Mouse (Mus musculus) neural tube, embryonic 15.5 days (tissue): ENCODE results near the gene Ddx11. TPM values are rescaled to one million over a fixed set of nuclear protein-coding genes. Genes with fewer than 3 reads are reported as not detected.
"Not testable (repeated sequence)": the region's sequence is repeated elsewhere in the genome, so short reads cannot be mapped to it uniquely, and the experiment has no call there.

ENCODE experiments used
- ATAC-seq: fragments of 200-750 bp; cut with Nextera tagmentation; 2 replicates; pipeline ENCODE4 v1.8.0; 2017; ENCODE audit warnings: mild to moderate bottlenecking, moderate TSS enrichment, moderate library complexity; ENCODE audit not compliant: low FRiP score
- H3K27ac ChIP-seq: fragments of 300-500 bp; sonication (generic); replicated peaks from 2 replicates; pipeline ENCODE4 v1.5.1; 2015; ENCODE audit warnings: mild to moderate bottlenecking, inconsistent platforms
- H3K27me3 ChIP-seq: fragments of 300-500 bp; sonication (generic); replicated peaks from 2 replicates; pipeline ENCODE4 v1.6.1; 2015; ENCODE audit warnings: inconsistent platforms
- H3K36me3 ChIP-seq: fragments of 300-500 bp; sonication (generic); 2 replicates; pipeline ENCODE4 v1.6.1; 2015; ENCODE audit warnings: inconsistent platforms
- H3K4me1 ChIP-seq: fragments of 300-500 bp; sonication (generic); 2 replicates; pipeline ENCODE4 v1.6.1; 2015; ENCODE audit warnings: inconsistent platforms
- H3K4me2 ChIP-seq: fragments of 300-500 bp; sonication (generic); 2 replicates; pipeline ENCODE4 v1.6.1; 2015; ENCODE audit warnings: inconsistent platforms, mild to moderate bottlenecking, moderate library complexity
- H3K4me3 ChIP-seq: fragments of 300-500 bp; sonication (generic); replicated peaks from 2 replicates; pipeline ENCODE4 v1.5.1; 2015; ENCODE audit warnings: mild to moderate bottlenecking, inconsistent platforms
- H3K9ac ChIP-seq: fragments of 300-500 bp; sonication (generic); replicated peaks from 2 replicates; pipeline ENCODE4 v1.6.1; 2015; ENCODE audit warnings: mild to moderate bottlenecking, inconsistent platforms
- H3K9me3 ChIP-seq: fragments of 300-500 bp; sonication (generic); replicated peaks from 2 replicates; pipeline ENCODE4 v1.6.1; 2016; ENCODE audit warnings: inconsistent platforms
- WGBS: fragments of 180-500 bp; shearing (Covaris S2); methylation state at CpG from one replicate; pipeline ENCODE4 v1.1.7; 2015; ENCODE audit warnings: mixed read lengths; 5-methylcytosine and 5-hydroxymethylcytosine counted together
- polyA plus RNA-seq: library from polyadenylated mRNA; unstranded; fragments of >200 nt; fragmentation: Nextera tagmentation; extraction: Ambion mirVana; gene quantifications from 2 replicates; pipeline ENCODE4 v1.2.1, GENCODE M21; 2015

Ddx11 gene
- polyA plus RNA-seq, 1 experiment from 2014 or later, result 6.1 TPM

DNA sequence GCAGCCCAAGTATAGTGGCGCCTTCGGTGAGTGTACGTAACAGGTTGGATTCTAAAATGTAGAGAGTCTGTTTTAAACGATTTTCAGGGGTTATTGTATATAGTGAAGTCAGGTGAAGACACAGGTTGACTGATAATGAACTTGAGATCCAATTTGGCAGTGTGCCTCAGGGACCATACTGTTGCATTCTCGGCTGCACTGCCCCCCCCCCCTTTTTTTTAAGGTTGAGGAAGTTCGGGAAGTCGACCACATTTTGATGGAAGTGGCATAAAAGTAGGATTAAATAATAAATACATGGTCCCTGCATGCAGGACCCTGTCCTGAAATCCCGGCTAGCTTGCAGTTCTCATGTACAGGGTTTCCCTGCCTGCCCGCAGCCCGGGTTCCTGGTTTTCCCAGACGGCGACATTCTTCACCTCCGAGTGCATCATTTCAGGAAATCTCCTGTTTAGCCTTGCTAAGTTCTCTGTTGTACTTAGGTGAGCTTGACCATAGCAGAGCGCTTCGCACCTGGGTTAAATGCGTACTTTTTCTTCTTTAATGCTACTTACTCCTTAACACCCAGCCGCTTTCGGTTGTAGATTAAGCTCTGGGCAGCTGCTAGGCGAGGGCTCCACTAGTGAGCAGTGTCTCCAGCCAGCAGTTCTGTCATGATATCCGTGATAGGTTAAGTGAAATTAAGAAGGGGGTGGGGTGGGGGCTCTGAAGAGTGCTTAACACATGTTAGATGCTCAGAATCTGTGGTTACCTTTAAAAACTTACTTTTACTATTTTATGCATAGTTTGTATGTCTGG is 693 bp downstream of the Ddx11 start:
- ATAC-seq, result peak; percentile 3; the same call in 1 of the 2 replicates
- Histone ChIP-seq H3K4me1 (peaks cover 9% of the 10 kb centered on the region; the same call in 1 of the 2 replicates), H3K9ac (peak overlapping the region; percentile 75), H3K4me2 (peak overlapping the region; percentile 81), H3K27ac (peak overlapping the region; percentile 68; the same call in 1 of the 2 replicates), H3K27me3 (no peaks in the 10 kb centered on the region), H3K4me3 (peak overlapping the region; percentile 87), H3K9me3 (no peaks in the 10 kb centered on the region), H3K36me3 (peaks cover 15% of the 10 kb centered on the region)
- WGBS, result under 1% methylated on average over 20 of the region's 20 CpGs

DNA sequence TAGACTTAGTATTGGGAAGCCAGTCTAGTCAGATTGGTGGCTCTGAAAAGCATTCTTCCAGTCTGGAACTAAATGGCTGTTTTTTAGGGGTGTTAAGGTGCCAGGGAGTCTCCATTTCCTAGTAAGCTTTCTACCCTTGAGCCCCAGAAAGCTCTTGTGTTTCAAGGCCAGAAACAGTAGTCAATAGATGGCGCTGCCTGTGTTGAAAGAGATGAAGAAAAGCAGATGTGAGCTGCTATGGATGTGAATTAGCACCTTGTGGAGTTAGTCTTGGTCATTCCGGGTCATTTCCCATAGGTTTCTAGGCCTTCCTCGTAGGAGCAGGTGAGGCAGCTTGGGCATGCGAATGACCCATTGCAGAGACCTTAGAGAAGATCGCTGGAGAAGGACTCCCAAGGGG is 1.9 kb downstream of the Ddx11 start:
- Histone ChIP-seq H3K27me3 (no peaks in the 10 kb centered on the region), H3K4me3 (no peak overlapping the region), H3K4me2 (no peak overlapping the region), H3K9ac (no peak overlapping the region), H3K9me3 (no peaks in the 10 kb centered on the region), H3K36me3 (peaks cover 4% of the 10 kb centered on the region; the same call in 1 of the 2 replicates), H3K27ac (no peak overlapping the region), H3K4me1 (peaks cover 9% of the 10 kb centered on the region; the same call in 1 of the 2 replicates)
- no peak for ATAC-seq
- 76% methylated on average over 5 of the region's 5 CpGs for WGBS

DNA sequence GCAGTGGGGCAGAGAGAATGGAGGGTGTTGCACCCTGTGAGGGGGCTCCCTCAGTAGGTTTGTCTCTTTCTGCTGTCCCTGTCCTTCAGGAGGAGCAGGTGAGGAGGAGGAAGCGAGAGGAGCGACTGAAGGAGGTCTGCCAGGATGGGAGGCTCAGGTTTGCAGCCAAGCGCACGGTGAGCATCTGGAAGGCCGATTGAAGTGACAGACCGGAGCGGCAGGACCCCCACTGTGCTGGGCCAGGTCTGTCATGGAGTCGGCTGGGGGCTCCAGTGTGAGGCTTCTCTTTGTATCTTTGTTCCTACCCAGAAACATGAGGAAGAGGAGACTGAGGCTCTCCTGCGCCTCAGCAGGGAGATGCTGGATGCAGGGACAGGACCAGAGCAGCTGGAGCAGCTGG is 7.1 kb downstream of the Ddx11 start:
- WGBS, result 93% methylated on average over 9 of the region's 9 CpGs
- Histone ChIP-seq H3K4me2 (no peak overlapping the region), H3K36me3 (peaks cover 32% of the 10 kb centered on the region), H3K9me3 (no peaks in the 10 kb centered on the region), H3K4me1 (no peaks in the 10 kb centered on the region), H3K4me3 (no peak overlapping the region), H3K27me3 (no peaks in the 10 kb centered on the region), H3K27ac (no peak overlapping the region), H3K9ac (no peak overlapping the region)
- no peak for ATAC-seq

DNA sequence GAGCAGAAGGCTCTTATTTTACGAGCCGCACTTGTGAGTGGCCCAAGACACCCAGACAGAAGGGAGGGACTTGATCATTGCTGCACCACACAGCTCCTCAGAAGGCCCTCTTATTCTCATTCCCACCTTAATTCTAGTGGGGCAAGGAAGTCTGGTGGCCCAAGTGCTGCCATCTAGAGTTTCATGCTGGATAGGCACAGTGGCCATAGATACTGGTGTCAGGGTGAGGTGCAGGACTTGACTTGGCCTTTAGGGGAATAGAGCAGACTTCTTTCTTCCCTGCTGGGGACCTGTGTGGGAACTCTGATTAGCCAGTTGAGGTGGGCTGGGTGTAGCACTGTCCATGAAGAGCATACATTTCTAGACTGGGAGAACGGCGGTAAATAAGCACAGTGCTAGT is 7.9 kb downstream of the Ddx11 start:
- Histone ChIP-seq H3K27ac (no peak overlapping the region), H3K4me1 (no peaks in the 10 kb centered on the region), H3K4me2 (no peak overlapping the region), H3K9ac (no peak overlapping the region), H3K36me3 (peaks cover 34% of the 10 kb centered on the region), H3K4me3 (no peak overlapping the region), H3K27me3 (no peaks in the 10 kb centered on the region), H3K9me3 (no peaks in the 10 kb centered on the region)
- ATAC-seq, result no peak
- WGBS, result 97% methylated on average over 4 of the region's 4 CpGs

DNA sequence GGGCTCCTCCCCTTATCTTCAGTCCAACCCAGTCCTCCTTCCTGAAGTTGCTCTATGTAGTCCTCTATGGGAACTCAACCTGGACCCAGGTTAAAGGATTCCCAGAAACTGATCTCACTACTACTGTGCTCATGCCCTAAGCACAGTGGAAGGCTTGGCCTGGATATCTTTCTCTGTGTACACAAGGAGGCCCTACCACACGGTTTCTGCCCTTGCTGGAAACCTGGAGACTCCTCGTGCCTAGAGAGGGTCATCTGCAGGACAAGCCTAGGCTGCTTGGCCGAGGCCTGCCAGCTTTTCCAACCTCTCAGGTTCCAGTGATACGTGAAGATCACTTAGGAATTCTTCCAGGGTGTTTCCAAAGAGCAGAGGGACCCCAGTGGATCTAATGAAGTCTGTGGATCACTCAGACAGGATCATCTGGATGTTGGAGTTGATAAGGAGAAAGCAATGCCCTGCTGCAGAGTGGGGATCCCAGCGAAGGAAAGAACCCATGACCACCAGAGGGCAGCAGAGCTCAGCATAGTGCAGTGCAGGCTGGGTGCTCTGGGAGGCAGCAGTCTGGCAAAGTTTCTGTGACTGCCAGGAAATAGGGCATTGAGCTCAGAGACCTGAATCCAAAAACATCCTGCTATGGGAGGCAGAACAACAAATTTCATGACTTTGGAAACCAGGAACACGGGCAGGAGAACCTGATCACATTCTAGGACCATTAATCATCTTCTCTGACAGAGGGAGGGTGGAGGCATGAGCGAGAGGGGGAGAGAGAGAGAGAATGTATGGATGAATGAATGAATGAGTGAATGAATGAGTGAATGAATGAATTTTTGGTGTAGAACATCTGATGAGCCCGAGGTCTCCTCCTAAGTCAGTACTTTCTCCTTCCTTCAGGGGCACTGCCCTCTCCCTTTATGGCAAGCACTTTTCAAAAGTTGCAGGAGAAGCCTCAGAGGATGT is 29.7 kb downstream of the Ddx11 start:
- not testable (repeated sequence) for H3K27me3 ChIP-seq, H3K9me3 ChIP-seq, H3K4me1 ChIP-seq, H3K4me2 ChIP-seq, H3K27ac ChIP-seq, H3K9ac ChIP-seq, H3K36me3 ChIP-seq, H3K4me3 ChIP-seq
- peak; percentile 69; the same call in 1 of the 2 replicates for ATAC-seq
- 75% methylated on average over 6 of the region's 8 CpGs for WGBS

DNA sequence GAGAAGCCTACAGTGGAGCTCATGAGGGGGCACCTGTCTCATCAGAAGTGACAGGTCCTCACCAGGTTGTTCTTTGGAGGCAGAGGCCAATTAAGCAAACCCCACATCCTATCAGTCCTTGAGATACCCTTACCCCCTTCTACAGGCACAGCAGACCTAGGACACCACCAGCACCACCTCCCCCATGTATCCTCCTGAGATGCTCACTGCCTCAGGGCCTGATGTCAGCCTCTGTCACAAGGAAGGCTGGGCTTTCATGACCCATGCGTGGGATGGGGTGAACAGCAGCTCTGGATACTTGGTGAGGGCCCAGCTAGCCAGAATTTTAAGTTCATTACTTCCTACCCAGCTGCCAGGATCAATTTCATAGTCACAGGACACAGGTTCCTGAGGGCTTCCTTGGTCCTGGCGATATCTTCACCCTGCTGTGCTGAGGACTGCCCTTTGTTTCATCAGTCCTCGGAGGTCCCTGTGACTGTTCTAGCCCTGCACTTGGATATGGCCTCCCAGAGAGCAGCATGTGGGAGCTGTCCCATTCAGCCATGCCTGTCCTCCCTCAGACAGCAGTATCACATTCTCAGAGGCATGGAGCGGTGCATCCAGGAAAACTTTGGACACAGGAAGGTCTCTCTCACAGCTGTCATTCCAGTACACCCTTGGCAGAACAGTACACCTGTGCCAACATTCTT is 30.6 kb downstream of the Ddx11 start:
- H3K36me3 ChIP-seq, H3K4me2 ChIP-seq, H3K9me3 ChIP-seq, H3K27ac ChIP-seq, H3K4me1 ChIP-seq, ATAC-seq, H3K4me3 ChIP-seq, H3K9ac ChIP-seq, H3K27me3 ChIP-seq: not testable (repeated sequence)
- 91% methylated on average over 4 of the region's 4 CpGs for WGBS

DNA sequence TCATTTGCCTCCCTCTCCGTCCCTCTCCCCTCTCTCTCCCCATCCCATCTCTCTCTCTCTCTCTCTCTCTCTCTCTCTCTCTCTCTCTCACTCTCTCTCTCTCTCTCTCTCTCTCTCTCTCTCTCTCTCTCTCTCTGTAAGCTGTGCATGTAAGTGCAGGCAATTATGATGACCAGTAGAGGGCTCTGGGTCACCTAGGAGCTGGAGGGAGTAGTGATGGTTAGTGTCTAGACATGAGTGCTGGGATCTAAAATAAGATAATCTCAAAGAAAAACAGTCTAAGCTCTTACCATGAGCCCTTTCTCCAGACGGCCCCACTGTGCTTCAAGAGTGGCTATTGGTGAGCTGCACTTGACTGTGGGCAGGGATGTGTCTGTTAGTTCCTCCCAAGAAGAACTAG is 31.6 kb downstream of the Ddx11 start:
- 74% methylated on average over 1 of the region's 2 CpGs for WGBS
- Histone ChIP-seq H3K36me3 (no peaks in the 10 kb centered on the region), H3K4me3 (no peak overlapping the region), H3K4me2 (no peak overlapping the region), H3K27ac (no peak overlapping the region), H3K9ac (no peak overlapping the region), H3K4me1 (no peaks in the 10 kb centered on the region), H3K9me3 (no peaks in the 10 kb centered on the region), H3K27me3 (no peaks in the 10 kb centered on the region)
- no peak for ATAC-seq

DNA sequence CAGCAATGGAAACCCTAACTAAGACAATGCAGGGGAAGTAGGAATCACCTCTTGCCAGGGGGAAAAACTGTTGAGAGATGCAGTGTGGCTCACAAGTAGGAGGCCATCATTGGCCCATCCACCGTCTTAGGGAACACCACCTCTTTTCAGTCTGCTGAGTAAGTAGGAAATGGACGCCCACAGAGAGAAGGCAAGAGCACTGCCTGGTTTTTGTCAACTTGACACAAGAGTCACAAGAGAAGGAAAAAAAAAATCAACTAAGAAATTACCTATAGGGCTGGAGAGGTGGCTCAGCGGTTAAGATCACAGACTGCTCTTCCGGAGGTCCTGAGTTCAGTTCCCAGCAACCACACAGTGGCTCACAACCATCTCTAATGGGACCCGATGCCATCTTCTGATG is 35.0 kb downstream of the Ddx11 start:
- 94% methylated on average over 5 of the region's 5 CpGs for WGBS
- H3K4me2 ChIP-seq, result no peak overlapping the region
- no peak for ATAC-seq

DNA sequence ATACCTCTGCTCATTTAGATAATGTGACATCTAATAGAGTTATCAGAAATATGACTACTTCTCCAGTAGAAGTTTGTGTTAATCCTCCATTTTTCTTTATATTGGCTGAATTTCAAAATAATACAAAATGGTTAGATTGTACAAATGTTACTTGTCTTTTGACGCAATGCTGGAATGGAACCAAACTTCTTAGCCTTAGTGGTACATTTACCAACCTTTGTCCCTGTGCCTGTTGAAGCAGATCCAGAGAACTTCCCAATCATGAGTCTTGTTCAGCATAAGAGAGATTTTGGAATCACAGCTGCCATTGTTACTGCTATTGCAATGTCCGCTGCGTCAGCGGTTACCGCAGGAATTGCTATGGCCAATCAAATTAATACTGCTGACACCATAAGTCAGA is 43.8 kb downstream of the Ddx11 start:
- H3K36me3 ChIP-seq, H3K9ac ChIP-seq, ATAC-seq, H3K4me2 ChIP-seq, H3K4me3 ChIP-seq, H3K9me3 ChIP-seq, H3K4me1 ChIP-seq, H3K27me3 ChIP-seq, H3K27ac ChIP-seq: not testable (repeated sequence)
- 94% methylated on average over 5 of the region's 5 CpGs for WGBS

More for the DNA sequence above, 35.0 kb downstream of the Ddx11 start:
- no peaks in the 10 kb centered on the region for H3K9me3 ChIP-seq
- H3K4me3 ChIP-seq, result no peak overlapping the region
- no peaks in the 10 kb centered on the region for H3K4me1 ChIP-seq
- no peak overlapping the region for H3K27ac ChIP-seq
- no peaks in the 10 kb centered on the region for H3K36me3 ChIP-seq
- H3K27me3 ChIP-seq, result no peaks in the 10 kb centered on the region
- H3K9ac ChIP-seq, result no peak overlapping the region

DNA sequence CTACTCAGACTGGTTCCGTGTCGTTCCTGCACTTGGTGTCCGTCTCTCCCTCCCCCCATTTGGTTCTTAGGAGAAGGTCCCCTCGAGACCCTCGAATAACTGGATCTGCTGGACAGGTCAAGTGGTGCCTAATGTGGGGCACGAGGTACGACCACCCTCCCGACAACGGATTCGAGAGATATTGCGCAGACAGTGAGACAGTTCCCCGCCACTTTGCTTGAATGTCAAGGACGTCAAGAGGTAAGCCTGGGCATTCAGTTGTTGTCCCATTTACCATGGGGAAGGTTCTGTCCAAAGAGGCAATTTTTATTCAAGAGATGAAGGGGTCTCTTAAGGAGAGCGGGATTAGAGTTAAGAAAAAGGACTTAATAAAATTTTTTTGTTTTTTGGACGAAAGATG is 47.7 kb downstream of the Ddx11 start:
- H3K36me3 ChIP-seq, H3K9ac ChIP-seq, H3K4me3 ChIP-seq, H3K9me3 ChIP-seq, H3K4me2 ChIP-seq, H3K4me1 ChIP-seq, H3K27ac ChIP-seq, ATAC-seq, H3K27me3 ChIP-seq: not testable (repeated sequence)
- 93% methylated on average over 15 of the region's 15 CpGs for WGBS

DNA sequence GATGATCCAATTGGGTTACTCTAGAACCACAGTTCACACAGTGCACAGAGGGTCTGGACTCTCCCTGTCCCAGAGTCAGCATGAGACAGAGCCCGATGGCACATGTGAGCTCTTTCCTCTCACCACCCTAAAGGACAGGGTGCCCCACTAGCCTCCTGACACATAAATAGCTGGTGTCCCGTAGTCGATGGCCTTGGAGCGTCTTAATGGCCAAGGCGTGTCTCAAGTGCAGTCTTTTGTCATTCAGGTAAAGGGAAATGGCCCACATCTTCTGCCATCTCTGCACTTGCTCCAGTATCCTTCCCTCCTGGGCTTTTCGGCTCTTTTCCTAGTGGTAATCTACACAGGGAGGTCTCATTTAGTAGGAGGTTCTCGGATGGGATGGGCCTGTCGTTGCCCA is 67.3 kb downstream of the Ddx11 start:
- Histone ChIP-seq H3K4me1 (no peaks in the 10 kb centered on the region), H3K27ac (no peak overlapping the region), H3K9me3 (no peaks in the 10 kb centered on the region), H3K36me3 (no peaks in the 10 kb centered on the region), H3K27me3 (no peaks in the 10 kb centered on the region), H3K4me2 (no peak overlapping the region), H3K4me3 (no peak overlapping the region), H3K9ac (no peak overlapping the region)
- 93% methylated on average over 8 of the region's 8 CpGs for WGBS
- ATAC-seq, result no peak
